Mouse (Mus musculus): ENCODE measurements around the gene Wdr81. TPM values are rescaled to one million over a fixed set of nuclear protein-coding genes. Genes with fewer than 3 reads are reported as not detected.
A peak's percentile ranks its signal among the peaks of the same experiment; 100 is the strongest.

Gene Wdr81
- polyA plus RNA-seq, 1 experiment from 2014 or later = 6.0 TPM

- Histone ChIP-seq H3K9ac (peak overlapping the region; percentile 52; the same call in 1 of the 2 replicates), H3K4me3 (replicated peaks) (peak overlapping the region; percentile 56), H3K36me3 (peaks cover 10% of the 10 kb centered on the region; the same call in 1 of the 2 replicates), H3K27me3 (replicated peaks) (no peaks in the 10 kb centered on the region), H3K9me3 (no peaks in the 10 kb centered on the region), H3K4me2 (peak overlapping the region; percentile 90), H3K27ac (0 out of 2 replicates have a peak overlapping the region, but pooled peaks have one; percentile 16), H3K4me1 (peaks cover 26% of the 10 kb centered on the region)
- WGBS = 14% methylated on average over 19 of the region's 19 CpGs
- ATAC-seq (ENCODE audit: insufficient read depth, low FRiP score, low read depth) = peak; percentile 75
Measured at GRCm38 (mm10) chr11:75467512-75468215, 13.1 kb upstream of the Wdr81 start.

GRCm38 (mm10) chr11:75466731-75467505 is 12.4 kb upstream of the Wdr81 start:
- WGBS = 97% methylated on average over 4 of the region's 4 CpGs
- no peaks in the 10 kb centered on the region for H3K27me3 ChIP-seq (replicated peaks)
- no peak overlapping the region for H3K27ac ChIP-seq
- peaks cover 10% of the 10 kb centered on the region; the same call in 1 of the 2 replicates for H3K36me3 ChIP-seq
- peaks cover 33% of the 10 kb centered on the region for H3K4me1 ChIP-seq
- no peak overlapping the region for H3K9ac ChIP-seq
- H3K4me2 ChIP-seq = no peak overlapping the region; the same call in 1 of the 2 replicates
- ATAC-seq (ENCODE audit: insufficient read depth, low FRiP score, low read depth) = no peak
- no peaks in the 10 kb centered on the region for H3K9me3 ChIP-seq
- no peak overlapping the region for H3K4me3 ChIP-seq (replicated peaks)

GRCm38 (mm10) chr11:75465051-75465450 is 10.5 kb upstream of the Wdr81 start:
- H3K9me3 ChIP-seq = no peaks in the 10 kb centered on the region
- no peak overlapping the region for H3K27ac ChIP-seq
- H3K4me2 ChIP-seq = no peak overlapping the region
- H3K27me3 ChIP-seq (replicated peaks) = no peaks in the 10 kb centered on the region
- H3K4me3 ChIP-seq (replicated peaks) = no peak overlapping the region
- peaks cover 10% of the 10 kb centered on the region; the same call in 1 of the 2 replicates for H3K36me3 ChIP-seq
- H3K9ac ChIP-seq = no peak overlapping the region
- WGBS = 88% methylated on average over 6 of the region's 6 CpGs
- peaks cover 36% of the 10 kb centered on the region for H3K4me1 ChIP-seq
- ATAC-seq (ENCODE audit: insufficient read depth, low FRiP score, low read depth) = no peak

GRCm38 (mm10) chr11:75464417-75464816 is 9.9 kb upstream of the Wdr81 start:
- peaks cover 10% of the 10 kb centered on the region; the same call in 1 of the 2 replicates for H3K36me3 ChIP-seq
- H3K4me1 ChIP-seq = peaks cover 42% of the 10 kb centered on the region
- H3K4me2 ChIP-seq = no peak overlapping the region
- H3K4me3 ChIP-seq (replicated peaks) = no peak overlapping the region
- 88% methylated on average over 6 of the region's 6 CpGs for WGBS
- no peak for ATAC-seq (ENCODE audit: insufficient read depth, low FRiP score, low read depth)
- H3K27ac ChIP-seq = no peak overlapping the region
- no peak overlapping the region for H3K9ac ChIP-seq
- no peaks in the 10 kb centered on the region for H3K27me3 ChIP-seq (replicated peaks)
- no peaks in the 10 kb centered on the region for H3K9me3 ChIP-seq

- H3K36me3 ChIP-seq = peaks cover 10% of the 10 kb centered on the region; the same call in 1 of the 2 replicates
- ATAC-seq (ENCODE audit: insufficient read depth, low FRiP score, low read depth) = no peak
- WGBS = 65% methylated on average over 4 of the region's 4 CpGs
- no peaks in the 10 kb centered on the region for H3K27me3 ChIP-seq (replicated peaks)
- no peak overlapping the region for H3K9ac ChIP-seq
- peak overlapping the region; percentile 83 for H3K4me3 ChIP-seq (replicated peaks)
- H3K4me1 ChIP-seq = peaks cover 43% of the 10 kb centered on the region
- H3K4me2 ChIP-seq = peak overlapping the region; percentile 98
- H3K27ac ChIP-seq = peak overlapping the region; percentile 94
- H3K9me3 ChIP-seq = no peaks in the 10 kb centered on the region
Measured at GRCm38 (mm10) chr11:75463624-75464023, 9.1 kb upstream of the Wdr81 start.

GRCm38 (mm10) chr11:75462865-75463336 is 8.4 kb upstream of the Wdr81 start:
- Histone ChIP-seq H3K27ac (peak overlapping the region; percentile 94), H3K27me3 (replicated peaks) (no peaks in the 10 kb centered on the region), H3K36me3 (peaks cover 10% of the 10 kb centered on the region; the same call in 1 of the 2 replicates), H3K4me1 (peaks cover 37% of the 10 kb centered on the region), H3K4me2 (peak overlapping the region; percentile 98), H3K9me3 (no peaks in the 10 kb centered on the region), H3K4me3 (replicated peaks) (peak overlapping the region; percentile 83), H3K9ac (peak overlapping the region; percentile 48; the same call in 1 of the 2 replicates)
- peak; percentile 64 for ATAC-seq (ENCODE audit: insufficient read depth, low FRiP score, low read depth)
- 3% methylated on average over 9 of the region's 9 CpGs for WGBS

- WGBS = 2% methylated on average over 16 of the region's 16 CpGs
- no peaks in the 10 kb centered on the region for H3K9me3 ChIP-seq
- peak; percentile 14; the same call in 1 of the 2 replicates for ATAC-seq (ENCODE audit: insufficient read depth, low FRiP score, low read depth)
Measured at GRCm38 (mm10) chr11:75462253-75462783, 7.8 kb upstream of the Wdr81 start.

GRCm38 (mm10) chr11:75461743-75462252 is 7.3 kb upstream of the Wdr81 start:
- H3K4me1 ChIP-seq = peaks cover 33% of the 10 kb centered on the region
- H3K27me3 ChIP-seq (replicated peaks) = no peaks in the 10 kb centered on the region
- peak overlapping the region; percentile 98 for H3K4me2 ChIP-seq
- ATAC-seq (ENCODE audit: insufficient read depth, low FRiP score, low read depth) = no peak
- no peaks in the 10 kb centered on the region for H3K9me3 ChIP-seq
- WGBS = under 1% methylated on average over 29 of the region's 30 CpGs
- H3K27ac ChIP-seq = peak overlapping the region; percentile 94
- peaks cover 10% of the 10 kb centered on the region; the same call in 1 of the 2 replicates for H3K36me3 ChIP-seq
- H3K4me3 ChIP-seq (replicated peaks) = peak overlapping the region; percentile 83
- H3K9ac ChIP-seq = peak overlapping the region; percentile 48

More at GRCm38 (mm10) chr11:75462253-75462783, 7.8 kb upstream of the Wdr81 start:
- H3K4me1 ChIP-seq = peaks cover 37% of the 10 kb centered on the region
- H3K27ac ChIP-seq = peak overlapping the region; percentile 94
- H3K4me2 ChIP-seq = peak overlapping the region; percentile 98
- peak overlapping the region; percentile 48 for H3K9ac ChIP-seq
- peak overlapping the region; percentile 83 for H3K4me3 ChIP-seq (replicated peaks)
- H3K36me3 ChIP-seq = peaks cover 10% of the 10 kb centered on the region; the same call in 1 of the 2 replicates
- H3K27me3 ChIP-seq (replicated peaks) = no peaks in the 10 kb centered on the region

GRCm38 (mm10) chr11:75460844-75461742 is 6.6 kb upstream of the Wdr81 start, which contains the start of gene Tlcd2:
TSS of gene Tlcd2 (plus strand) at chr11:75461715.
- ATAC-seq (ENCODE audit: insufficient read depth, low FRiP score, low read depth) = peak; percentile 92
- Histone ChIP-seq H3K9me3 (no peaks in the 10 kb centered on the region), H3K27me3 (replicated peaks) (no peaks in the 10 kb centered on the region), H3K4me1 (peaks cover 32% of the 10 kb centered on the region), H3K27ac (peak within 1 kb of the TSS; percentile 98), H3K36me3 (peaks cover 10% of the 10 kb centered on the region; the same call in 1 of the 2 replicates), H3K4me2 (peak within 1 kb of the TSS; percentile 98), H3K9ac (peak within 1 kb of the TSS; percentile 48), H3K4me3 (replicated peaks) (peak within 1 kb of the TSS; percentile 83)
- under 1% methylated on average over 46 of the region's 46 CpGs for WGBS

- Histone ChIP-seq H3K4me2 (peak overlapping the region; percentile 72), H3K9me3 (no peaks in the 10 kb centered on the region), H3K4me1 (peaks cover 33% of the 10 kb centered on the region), H3K9ac (peak overlapping the region; percentile 13; the same call in 1 of the 2 replicates), H3K4me3 (replicated peaks) (peak overlapping the region; percentile 43), H3K36me3 (peaks cover 2% of the 10 kb centered on the region; the same call in 1 of the 2 replicates), H3K27me3 (replicated peaks) (no peaks in the 10 kb centered on the region), H3K27ac (peak overlapping the region; percentile 98)
- 5% methylated on average over 19 of the region's 19 CpGs for WGBS
- peak; percentile 47; the same call in 1 of the 2 replicates for ATAC-seq (ENCODE audit: insufficient read depth, low FRiP score, low read depth)
Measured at GRCm38 (mm10) chr11:75460103-75460843, 5.8 kb upstream of the Wdr81 start.
